Mouse (Mus musculus) forebrain, embryonic 12.5 days (tissue): ENCODE data around the gene Gtf2a2. TPM values are rescaled to one million over a fixed set of nuclear protein-coding genes. Genes with fewer than 3 reads are reported as not detected.

ENCODE experiments used
- ATAC-seq: fragments of 200-750 bp; cut with Nextera tagmentation; 2 replicates; pipeline ENCODE4 v1.8.0; 2017; ENCODE audit warnings: moderate TSS enrichment; ENCODE audit not compliant: low FRiP score
- H3K27ac ChIP-seq: fragments of 300-500 bp; sonication (generic); 2 replicates; pipeline ENCODE4 v1.5.1; 2016; ENCODE audit warnings: mild to moderate bottlenecking
- H3K27me3 ChIP-seq: fragments of 300-500 bp; sonication (generic); 2 replicates; pipeline ENCODE4 v1.6.1; 2016; ENCODE audit warnings: mild to moderate bottlenecking
- H3K36me3 ChIP-seq: fragments of 300-500 bp; sonication (generic); replicated peaks from 2 replicates; pipeline ENCODE4 v1.6.1; 2016; ENCODE audit warnings: mild to moderate bottlenecking
- H3K4me1 ChIP-seq: fragments of 300-500 bp; sonication (generic); 2 replicates; pipeline ENCODE4 v1.6.1; 2016
- H3K4me2 ChIP-seq: fragments of 300-500 bp; sonication (generic); 2 replicates; pipeline ENCODE4 v1.6.1; 2016; ENCODE audit warnings: mild to moderate bottlenecking, moderate library complexity
- H3K4me3 ChIP-seq: fragments of 300-500 bp; sonication (generic); replicated peaks from 2 replicates; pipeline ENCODE4 v1.5.1; 2016; ENCODE audit warnings: mild to moderate bottlenecking
- H3K9ac ChIP-seq: fragments of 300-500 bp; sonication (generic); 2 replicates; pipeline ENCODE4 v1.6.1; 2016; ENCODE audit warnings: mild to moderate bottlenecking
- H3K9me3 ChIP-seq: fragments of 300-500 bp; sonication (generic); 2 replicates; pipeline ENCODE4 v1.6.1; 2016
- WGBS: fragments of 180-500 bp; shearing (Covaris S2); methylation state at CpG from one replicate; pipeline ENCODE4 v1.1.7; 2016; 5-methylcytosine and 5-hydroxymethylcytosine counted together
- polyA plus RNA-seq: library from polyadenylated mRNA; unstranded; fragments of >200 nt; fragmentation: Nextera tagmentation; extraction: Ambion mirVana; gene quantifications from 2 replicates; pipeline ENCODE4 v1.2.1, GENCODE M21; 2016

The Gtf2a2 gene
- polyA plus RNA-seq, 1 experiment from 2014 or later: 211 TPM

DNA sequence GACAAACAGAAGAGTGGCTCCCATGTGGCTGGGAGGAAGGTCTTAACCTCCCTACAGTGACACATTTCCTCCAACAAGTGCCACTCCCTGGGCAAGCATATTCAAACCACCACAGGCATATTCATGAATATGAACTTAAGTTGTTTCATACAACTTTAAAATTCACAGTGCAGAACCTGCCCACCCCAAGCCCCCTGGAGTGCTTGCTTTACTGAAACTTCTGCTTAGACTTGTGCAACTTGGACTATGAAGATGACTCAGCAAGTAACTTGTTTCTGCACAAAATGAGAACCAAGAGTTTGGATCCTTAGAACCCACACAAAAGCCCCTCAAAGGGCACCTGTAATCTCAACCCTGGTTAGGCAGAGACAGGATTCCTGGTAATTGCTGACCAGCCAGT, 12.3 kb downstream of the Gtf2a2 start:
- H3K4me2 ChIP-seq: no peak overlapping the region
- H3K27me3 ChIP-seq: no peaks in the 10 kb centered on the region
- H3K9ac ChIP-seq: no peak overlapping the region
- no peaks in the 10 kb centered on the region for H3K9me3 ChIP-seq
- no peaks in the 10 kb centered on the region for H3K4me1 ChIP-seq
- no peak for ATAC-seq
- H3K4me3 ChIP-seq: no peak overlapping the region
- no peak overlapping the region for H3K27ac ChIP-seq
- peaks cover 14% of the 10 kb centered on the region; the same call in 1 of the 2 replicates for H3K36me3 ChIP-seq

DNA sequence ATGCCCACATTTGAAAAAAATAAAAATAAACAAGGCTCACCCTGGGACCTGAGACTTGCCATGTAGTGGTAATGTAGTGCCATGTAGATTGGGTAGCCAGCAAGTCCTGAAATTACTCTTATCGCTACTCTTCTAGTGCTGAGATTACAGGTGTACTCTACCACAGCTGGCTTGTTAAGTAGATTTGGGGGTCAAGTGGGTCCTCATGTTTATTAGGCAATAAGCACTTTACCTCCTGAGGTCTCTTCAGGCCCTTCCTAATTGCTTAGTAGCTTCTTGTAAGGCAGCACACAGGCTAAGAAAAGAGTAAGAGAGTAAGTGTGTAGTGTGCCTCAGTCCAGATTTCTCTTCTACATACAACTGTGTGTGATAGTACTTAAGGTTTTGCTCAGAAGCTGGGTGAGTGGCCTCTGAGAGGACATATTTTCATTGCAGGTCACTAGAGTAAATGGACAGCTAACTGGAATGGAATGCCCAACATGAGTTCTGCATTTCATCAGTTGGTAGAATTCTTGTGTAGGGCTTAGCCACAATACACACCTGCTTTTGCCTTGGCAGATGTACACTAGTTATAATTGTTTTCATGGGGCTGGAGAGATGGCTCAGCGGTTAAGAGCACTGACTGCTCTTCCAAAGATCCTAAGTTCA, 13.1 kb downstream of the Gtf2a2 start:
- Histone ChIP-seq H3K4me3 (no peak overlapping the region), H3K4me1 (no peaks in the 10 kb centered on the region), H3K9me3 (no peaks in the 10 kb centered on the region), H3K27me3 (no peaks in the 10 kb centered on the region), H3K36me3 (peaks cover 7% of the 10 kb centered on the region; the same call in 1 of the 2 replicates), H3K27ac (no peak overlapping the region), H3K9ac (no peak overlapping the region), H3K4me2 (no peak overlapping the region)
- WGBS: 93% methylated on average over 2 of the region's 2 CpGs
- no peak for ATAC-seq

DNA sequence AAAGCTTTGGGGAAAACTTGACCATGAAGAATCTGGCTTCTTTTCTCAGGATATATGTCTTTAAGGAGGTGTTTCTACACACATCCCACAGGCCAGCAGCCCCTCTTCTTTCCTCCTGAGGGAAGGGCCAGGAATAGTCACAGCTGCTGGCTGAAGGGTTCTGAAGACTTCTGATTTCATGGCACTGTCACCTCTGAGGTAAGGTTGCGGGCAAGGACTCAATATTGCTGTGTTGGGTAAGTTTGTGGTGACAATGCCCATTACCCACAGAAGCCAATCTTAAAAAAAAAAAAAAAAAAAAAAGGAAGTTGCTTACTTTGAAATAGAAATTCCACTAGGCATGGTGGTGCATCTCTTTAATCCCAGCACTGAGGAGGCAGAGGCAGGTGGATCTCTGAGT, 19.8 kb downstream of the Gtf2a2 start:
- H3K36me3 ChIP-seq: no peaks in the 10 kb centered on the region
- H3K4me2 ChIP-seq: no peak overlapping the region
- no peaks in the 10 kb centered on the region for H3K9me3 ChIP-seq
- H3K4me3 ChIP-seq: no peak overlapping the region
- H3K4me1 ChIP-seq: no peaks in the 10 kb centered on the region
- no peak for ATAC-seq
- no peak overlapping the region for H3K9ac ChIP-seq
- WGBS: 95% methylated on average over 1 of the region's 1 CpGs
- H3K27me3 ChIP-seq: no peaks in the 10 kb centered on the region
- H3K27ac ChIP-seq: no peak overlapping the region

DNA sequence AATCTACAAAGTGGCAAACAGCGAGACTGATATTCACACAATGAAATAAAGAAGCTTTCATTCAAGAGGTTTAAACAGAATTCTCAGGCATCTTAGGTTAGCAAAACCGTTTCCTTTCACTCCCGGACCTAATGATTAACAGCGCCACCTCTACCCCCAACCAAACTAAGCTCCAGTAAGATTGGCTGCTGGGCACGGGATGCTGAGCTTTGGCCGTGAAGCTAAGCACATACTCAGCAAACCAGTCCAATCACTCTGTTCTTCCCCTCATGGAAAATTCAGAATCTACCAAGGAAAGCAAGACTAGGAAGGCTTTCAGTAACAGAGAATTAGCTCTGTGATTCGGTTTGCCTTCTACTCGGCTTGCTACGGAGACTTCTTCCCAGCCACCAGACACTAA, 20.7 kb downstream of the Gtf2a2 start:
- no peak for ATAC-seq
- Histone ChIP-seq H3K4me1 (no peaks in the 10 kb centered on the region), H3K9me3 (no peaks in the 10 kb centered on the region), H3K4me3 (no peak overlapping the region), H3K27ac (no peak overlapping the region), H3K4me2 (no peak overlapping the region), H3K9ac (no peak overlapping the region), H3K36me3 (no peaks in the 10 kb centered on the region), H3K27me3 (no peaks in the 10 kb centered on the region)
- WGBS: 78% methylated on average over 9 of the region's 9 CpGs

DNA sequence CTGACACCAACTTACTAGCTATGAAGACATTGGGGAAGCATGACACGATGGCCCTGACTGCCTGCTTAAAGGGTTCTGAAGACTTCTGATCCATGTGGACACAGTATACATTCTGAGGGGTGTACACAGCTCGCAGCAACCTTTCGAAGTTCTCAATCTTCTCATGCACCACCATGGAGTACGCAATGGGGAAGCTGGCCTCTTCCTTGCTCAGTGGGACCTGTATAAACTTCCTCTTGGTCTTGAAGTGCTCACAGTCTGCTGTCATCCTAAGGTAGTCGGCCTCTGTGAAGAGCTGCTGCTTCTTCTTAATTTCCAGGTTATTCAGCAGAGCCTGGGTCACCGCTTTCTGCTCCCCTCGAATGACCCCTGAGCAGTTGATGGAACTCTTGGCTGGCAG, 22.4 kb downstream of the Gtf2a2 start:
- Histone ChIP-seq H3K27ac (no peak overlapping the region), H3K4me1 (no peaks in the 10 kb centered on the region), H3K4me3 (no peak overlapping the region), H3K36me3 (no peaks in the 10 kb centered on the region), H3K4me2 (no peak overlapping the region), H3K9ac (no peak overlapping the region), H3K27me3 (no peaks in the 10 kb centered on the region), H3K9me3 (no peaks in the 10 kb centered on the region)
- 95% methylated on average over 7 of the region's 7 CpGs for WGBS
- ATAC-seq: no peak

DNA sequence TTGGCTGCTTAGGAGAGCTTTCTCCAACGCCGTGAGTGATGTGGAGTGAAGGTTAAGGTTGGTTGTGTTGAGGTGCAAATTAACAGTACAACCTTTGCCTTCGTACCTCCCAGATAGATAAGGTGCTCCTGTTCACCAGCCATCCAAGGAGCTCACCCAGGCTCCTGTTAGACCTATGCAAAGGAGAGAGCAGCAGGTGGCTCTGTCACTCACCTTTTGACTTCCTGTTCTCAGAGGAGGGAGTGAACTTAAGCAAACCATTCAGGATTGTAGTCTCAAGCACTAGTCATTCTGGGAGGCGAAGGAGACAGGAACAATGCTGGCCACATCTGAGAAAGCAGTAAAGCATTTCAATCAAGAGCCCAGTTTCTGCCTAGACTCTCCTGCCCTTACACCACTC, 24.3 kb downstream of the Gtf2a2 start:
- Histone ChIP-seq H3K4me3 (no peak overlapping the region), H3K4me1 (no peaks in the 10 kb centered on the region), H3K9ac (no peak overlapping the region), H3K27me3 (no peaks in the 10 kb centered on the region), H3K27ac (no peak overlapping the region), H3K36me3 (no peaks in the 10 kb centered on the region), H3K9me3 (no peaks in the 10 kb centered on the region), H3K4me2 (no peak overlapping the region)
- ATAC-seq: no peak
- 85% methylated on average over 4 of the region's 4 CpGs for WGBS

DNA sequence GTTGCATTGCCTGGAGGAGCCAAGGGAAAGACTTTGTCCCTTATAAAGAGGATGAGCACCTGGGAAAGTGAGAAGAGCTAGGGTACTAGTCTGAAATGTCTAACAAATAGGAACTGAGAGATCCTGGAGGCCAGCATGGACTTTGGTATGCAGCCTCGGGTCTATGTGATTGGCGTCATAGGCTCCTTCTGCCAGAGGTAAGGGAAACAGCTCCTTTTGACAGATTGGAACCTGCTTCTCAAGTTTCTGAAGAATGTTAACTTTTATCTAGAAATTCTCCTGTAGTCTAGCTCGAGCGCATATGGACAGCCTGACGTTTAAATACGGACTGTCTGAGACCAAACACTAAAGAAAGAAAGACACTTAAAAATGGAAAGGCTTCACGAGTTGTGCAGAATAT, 25.6 kb downstream of the Gtf2a2 start, which contains the start of gene Gcnt3:
Gene Gcnt3, minus strand, starts transcription at position 101 of the 400 bp plus-strand sequence.
- H3K9me3 ChIP-seq: no peaks in the 10 kb centered on the region
- H3K4me1 ChIP-seq: no peaks in the 10 kb centered on the region
- no peak within 1 kb of the TSS for H3K27ac ChIP-seq
- no peak for ATAC-seq
- H3K27me3 ChIP-seq: no peaks in the 10 kb centered on the region
- no peak within 1 kb of the TSS for H3K4me2 ChIP-seq
- H3K4me3 ChIP-seq: no peak within 1 kb of the TSS
- H3K36me3 ChIP-seq: no peaks in the 10 kb centered on the region
- H3K9ac ChIP-seq: no peak within 1 kb of the TSS
- WGBS: 92% methylated on average over 7 of the region's 7 CpGs

DNA sequence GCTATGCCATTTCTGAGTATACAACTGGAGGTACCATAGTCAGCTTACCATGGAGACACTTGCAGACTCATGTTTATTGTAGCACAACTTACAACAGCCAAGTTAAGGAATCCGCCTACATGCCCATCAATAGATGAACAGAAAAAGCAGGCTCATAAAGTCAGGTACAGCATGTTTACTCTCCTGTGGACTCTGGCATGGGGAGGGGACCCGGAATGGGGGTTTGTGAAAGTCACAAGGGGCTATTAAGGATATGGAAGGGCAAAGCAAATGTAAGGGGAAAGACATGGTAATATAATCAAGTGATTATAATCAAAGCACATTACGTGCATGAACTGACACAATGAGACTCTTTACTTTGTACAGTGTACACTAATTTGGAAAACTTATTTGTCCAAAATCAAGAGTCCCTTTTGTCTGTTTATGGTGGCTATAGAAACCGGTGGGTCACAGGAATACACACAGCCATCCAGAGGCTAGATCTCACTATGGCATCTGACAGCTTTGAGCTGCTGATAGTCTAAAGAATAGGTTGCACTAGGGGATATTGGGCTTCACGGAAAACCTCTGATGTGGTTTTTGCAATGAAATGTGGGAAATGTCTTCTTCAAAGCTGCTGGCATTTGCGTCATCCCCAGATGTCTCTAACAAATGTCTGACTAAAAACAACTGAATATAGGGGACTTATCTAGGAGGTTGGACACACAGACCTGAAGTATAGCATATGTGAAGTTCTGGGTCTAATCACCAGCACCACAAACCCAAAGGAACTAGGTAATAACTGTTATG, 27.4 kb downstream of the Gtf2a2 start:
- no peak overlapping the region for H3K9ac ChIP-seq
- H3K36me3 ChIP-seq: no peaks in the 10 kb centered on the region
- no peaks in the 10 kb centered on the region for H3K27me3 ChIP-seq
- no peak overlapping the region for H3K4me2 ChIP-seq
- WGBS: 85% methylated on average over 6 of the region's 6 CpGs
- no peaks in the 10 kb centered on the region for H3K9me3 ChIP-seq
- ATAC-seq: no peak
- H3K4me3 ChIP-seq: no peak overlapping the region
- H3K27ac ChIP-seq: no peak overlapping the region
- no peaks in the 10 kb centered on the region for H3K4me1 ChIP-seq

DNA sequence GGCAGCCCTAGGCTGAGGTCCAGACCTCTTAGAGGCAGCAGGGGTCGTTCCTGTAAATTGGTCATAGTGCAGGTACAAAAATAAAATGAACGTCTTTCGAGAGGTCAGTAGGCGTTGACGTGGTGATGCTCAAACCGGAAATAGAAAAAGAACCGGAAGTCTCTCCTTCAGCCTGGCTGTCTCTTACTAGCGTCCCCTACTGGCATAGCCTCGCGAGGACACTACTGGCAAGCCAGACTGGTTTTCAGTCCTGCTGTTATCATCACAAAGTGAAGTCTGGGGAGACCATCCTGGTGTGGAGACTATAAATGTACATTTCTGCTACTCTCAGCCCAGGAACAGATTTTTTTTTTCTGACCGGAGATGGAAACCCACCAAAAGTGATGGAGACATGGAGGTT, 28.2 kb downstream of the Gtf2a2 start:
- Histone ChIP-seq H3K27ac (no peak overlapping the region), H3K36me3 (no peaks in the 10 kb centered on the region), H3K9me3 (no peaks in the 10 kb centered on the region), H3K4me1 (no peaks in the 10 kb centered on the region), H3K4me2 (no peak overlapping the region), H3K4me3 (no peak overlapping the region), H3K9ac (no peak overlapping the region), H3K27me3 (no peaks in the 10 kb centered on the region)
- 85% methylated on average over 11 of the region's 11 CpGs for WGBS
- no peak for ATAC-seq

DNA sequence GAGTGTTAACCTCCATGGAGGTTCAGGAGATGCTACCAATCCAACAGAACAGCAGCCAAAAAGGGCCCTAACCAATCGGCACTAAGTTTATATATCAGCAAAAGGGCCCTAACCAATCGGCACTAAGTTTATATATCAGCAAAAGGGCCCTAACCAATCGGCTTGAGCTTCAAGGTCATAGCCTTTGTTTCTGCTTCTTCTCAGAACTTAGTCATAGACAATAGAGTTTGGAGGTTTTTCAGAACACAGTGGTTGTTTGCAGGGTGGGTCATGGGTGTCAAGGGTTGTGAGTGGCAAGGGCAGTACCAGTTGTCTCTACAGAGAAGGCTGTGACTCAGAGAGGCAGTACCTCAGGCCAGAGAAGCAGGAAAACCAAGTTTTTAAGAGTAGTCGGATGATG, 29.8 kb downstream of the Gtf2a2 start:
- H3K4me1 ChIP-seq: no peaks in the 10 kb centered on the region
- no peak overlapping the region for H3K4me3 ChIP-seq
- 91% methylated on average over 4 of the region's 4 CpGs for WGBS
- no peaks in the 10 kb centered on the region for H3K27me3 ChIP-seq
- no peak overlapping the region for H3K4me2 ChIP-seq
- no peak for ATAC-seq
- H3K27ac ChIP-seq: no peak overlapping the region
- no peaks in the 10 kb centered on the region for H3K9me3 ChIP-seq
- no peaks in the 10 kb centered on the region for H3K36me3 ChIP-seq
- H3K9ac ChIP-seq: no peak overlapping the region

DNA sequence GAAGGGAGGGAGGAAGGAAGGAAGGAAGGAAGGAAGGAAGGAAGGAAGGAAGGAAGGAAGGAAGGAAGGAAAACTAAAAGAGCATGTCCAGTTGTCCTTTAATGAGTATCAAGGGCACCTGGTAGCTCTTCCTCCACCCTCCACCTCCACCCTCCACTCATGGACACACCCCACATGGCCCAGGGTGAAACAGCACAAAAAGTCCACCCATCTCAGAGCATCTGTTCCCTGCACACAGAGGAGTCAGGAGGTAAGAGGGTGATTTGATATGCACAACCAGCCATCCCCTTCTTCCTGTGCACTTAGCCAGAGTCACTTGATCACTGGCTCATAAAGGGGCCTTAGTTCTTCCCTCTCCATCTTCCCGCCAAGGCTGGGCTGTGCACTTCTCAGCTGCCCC, 30.6 kb downstream of the Gtf2a2 start:
- ATAC-seq: no peak
- H3K4me1 ChIP-seq: no peaks in the 10 kb centered on the region
- no peaks in the 10 kb centered on the region for H3K36me3 ChIP-seq
- H3K4me3 ChIP-seq: no peak overlapping the region
- no peaks in the 10 kb centered on the region for H3K27me3 ChIP-seq
- WGBS: 71% methylated on average over 1 of the region's 1 CpGs
- no peak overlapping the region for H3K4me2 ChIP-seq
- H3K9me3 ChIP-seq: no peaks in the 10 kb centered on the region
- no peak overlapping the region for H3K9ac ChIP-seq
- no peak overlapping the region for H3K27ac ChIP-seq

DNA sequence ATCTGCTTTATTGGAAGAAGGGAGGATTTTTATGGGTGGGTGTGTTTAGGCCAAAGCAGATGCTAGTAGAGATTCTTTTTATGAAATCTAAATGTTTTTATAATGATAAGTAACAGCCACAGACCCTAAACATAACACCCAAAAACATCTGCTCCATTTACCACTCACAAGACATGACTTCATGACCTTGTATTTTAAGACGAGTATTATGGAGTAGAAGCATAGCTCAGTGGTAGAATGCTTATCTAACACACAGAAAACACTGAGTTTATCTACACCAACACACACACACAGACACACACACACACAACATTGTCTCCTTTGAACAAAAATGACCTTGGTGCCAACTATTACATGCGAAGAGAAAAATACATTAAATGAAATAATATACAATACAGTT, 32.5 kb downstream of the Gtf2a2 start:
- Histone ChIP-seq H3K4me1 (peaks cover 11% of the 10 kb centered on the region), H3K36me3 (no peaks in the 10 kb centered on the region), H3K9ac (no peak overlapping the region), H3K27ac (no peak overlapping the region), H3K4me3 (no peak overlapping the region), H3K9me3 (no peaks in the 10 kb centered on the region), H3K27me3 (no peaks in the 10 kb centered on the region), H3K4me2 (no peak overlapping the region)
- no peak for ATAC-seq
- WGBS: 86% methylated on average over 2 of the region's 2 CpGs

DNA sequence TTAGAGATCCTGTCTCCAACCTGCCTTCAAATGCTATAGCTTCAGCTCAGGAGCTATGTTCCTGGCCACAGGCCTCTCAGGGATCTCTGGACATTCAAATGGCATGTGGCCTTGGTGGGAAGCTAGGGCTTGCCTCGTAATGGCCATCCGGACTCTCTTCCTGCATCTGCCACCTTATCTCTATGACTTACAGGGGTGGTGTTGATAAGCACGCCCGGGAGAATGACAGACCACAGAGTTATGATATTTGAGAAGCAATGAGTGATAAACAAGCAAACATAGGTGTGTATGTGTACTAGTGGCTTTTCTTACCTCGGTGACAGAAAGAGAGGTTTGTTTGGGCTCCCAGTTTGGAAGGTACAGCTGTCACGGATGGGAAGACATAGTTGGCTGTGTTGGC, 33.9 kb downstream of the Gtf2a2 start:
- H3K9me3 ChIP-seq: no peaks in the 10 kb centered on the region
- H3K27ac ChIP-seq: no peak overlapping the region
- no peaks in the 10 kb centered on the region for H3K36me3 ChIP-seq
- no peaks in the 10 kb centered on the region for H3K27me3 ChIP-seq
- 95% methylated on average over 6 of the region's 6 CpGs for WGBS
- no peak overlapping the region for H3K4me2 ChIP-seq
- no peak for ATAC-seq
- H3K4me1 ChIP-seq: peaks cover 11% of the 10 kb centered on the region
- no peak overlapping the region for H3K9ac ChIP-seq
- H3K4me3 ChIP-seq: no peak overlapping the region
